Mouse (Mus musculus): Measurements from ENCODE around the gene Ptpn9. TPM values are rescaled to one million over a fixed set of nuclear protein-coding genes. Genes with fewer than 3 reads are reported as not detected.
"Not testable (repeated sequence)": the region's sequence is repeated elsewhere in the genome, so short reads cannot be mapped to it uniquely, and the experiment has no call there.

Gene Ptpn9
- polyA plus RNA-seq, 1 experiment from 2014 or later = 3.1 TPM

- no peak overlapping the region for H3K4me3 ChIP-seq (ENCODE audit: low read depth, low read length)
- no peak overlapping the region for H3K9ac ChIP-seq (ENCODE audit: low read depth, low read length)
- H3K27ac ChIP-seq (ENCODE audit: low read length) = no peak overlapping the region
- no peaks in the 10 kb centered on the region; the same call in 1 of the 2 replicates for H3K36me3 ChIP-seq (ENCODE audit: control insufficient read depth, insufficient read depth)
- 76% methylated on average over 3 of the region's 3 CpGs for WGBS (ENCODE audit: insufficient replicate concordance)
- ATAC-seq (ENCODE audit: low read depth) = no peak
- H3K9me3 ChIP-seq (replicated peaks; ENCODE audit: control insufficient read depth, low read length) = no peaks in the 10 kb centered on the region
- no peaks in the 10 kb centered on the region for H3K27me3 ChIP-seq (ENCODE audit: control insufficient read depth, insufficient read depth, low read depth, low read length)
- no peak overlapping the region for H3K4me2 ChIP-seq (ENCODE audit: low read depth, low read length)
- H3K4me1 ChIP-seq (ENCODE audit: control insufficient read depth, low read depth, low read length) = no peaks in the 10 kb centered on the region
These were observed 33.1 kb upstream of the Ptpn9 start for GRCm38 (mm10) chr9:56961591-56961990.

- Histone ChIP-seq H3K4me1 (ENCODE audit: control insufficient read depth, low read depth, low read length) (no peaks in the 10 kb centered on the region), H3K27ac (ENCODE audit: low read length) (no peak overlapping the region), H3K4me2 (ENCODE audit: low read depth, low read length) (no peak overlapping the region), H3K27me3 (ENCODE audit: control insufficient read depth, insufficient read depth, low read depth, low read length) (no peaks in the 10 kb centered on the region), H3K9me3 (replicated peaks; ENCODE audit: control insufficient read depth, low read length) (no peaks in the 10 kb centered on the region), H3K9ac (ENCODE audit: low read depth, low read length) (no peak overlapping the region), H3K4me3 (ENCODE audit: low read depth, low read length) (no peak overlapping the region), H3K36me3 (ENCODE audit: control insufficient read depth, insufficient read depth) (no peaks in the 10 kb centered on the region; the same call in 1 of the 2 replicates)
- WGBS (ENCODE audit: insufficient replicate concordance) = 18% methylated on average over 2 of the region's 2 CpGs
- no peak for ATAC-seq (ENCODE audit: low read depth)
These were observed 24.6 kb upstream of the Ptpn9 start for GRCm38 (mm10) chr9:56970158-56970557.

GRCm38 (mm10) chr9:56973960-56974524, 20.7 kb upstream of the Ptpn9 start:
- Histone ChIP-seq H3K27ac (ENCODE audit: low read length) (no peak overlapping the region), H3K27me3 (ENCODE audit: control insufficient read depth, insufficient read depth, low read depth, low read length) (no peaks in the 10 kb centered on the region), H3K4me3 (ENCODE audit: low read depth, low read length) (no peak overlapping the region), H3K36me3 (ENCODE audit: control insufficient read depth, insufficient read depth) (no peaks in the 10 kb centered on the region), H3K9me3 (replicated peaks; ENCODE audit: control insufficient read depth, low read length) (no peaks in the 10 kb centered on the region), H3K4me1 (ENCODE audit: control insufficient read depth, low read depth, low read length) (no peaks in the 10 kb centered on the region), H3K4me2 (ENCODE audit: low read depth, low read length) (no peak overlapping the region), H3K9ac (ENCODE audit: low read depth, low read length) (no peak overlapping the region)
- no peak for ATAC-seq (ENCODE audit: low read depth)
- 56% methylated on average over 8 of the region's 8 CpGs for WGBS (ENCODE audit: insufficient replicate concordance)

- 34% methylated on average over 3 of the region's 3 CpGs for WGBS (ENCODE audit: insufficient replicate concordance)
- no peaks in the 10 kb centered on the region for H3K27me3 ChIP-seq (ENCODE audit: control insufficient read depth, insufficient read depth, low read depth, low read length)
- ATAC-seq (ENCODE audit: low read depth) = no peak
These were observed 19.5 kb upstream of the Ptpn9 start for GRCm38 (mm10) chr9:56975199-56975598.

GRCm38 (mm10) chr9:56980186-56980585, 14.5 kb upstream of the Ptpn9 start:
- H3K36me3 ChIP-seq (ENCODE audit: control insufficient read depth, insufficient read depth) = no peaks in the 10 kb centered on the region
- H3K4me1 ChIP-seq (ENCODE audit: control insufficient read depth, low read depth, low read length) = no peaks in the 10 kb centered on the region
- no peak for ATAC-seq (ENCODE audit: low read depth)
- H3K9me3 ChIP-seq (replicated peaks; ENCODE audit: control insufficient read depth, low read length) = no peaks in the 10 kb centered on the region
- 83% methylated on average over 6 of the region's 6 CpGs for WGBS (ENCODE audit: insufficient replicate concordance)
- no peak overlapping the region for H3K9ac ChIP-seq (ENCODE audit: low read depth, low read length)
- no peaks in the 10 kb centered on the region for H3K27me3 ChIP-seq (ENCODE audit: control insufficient read depth, insufficient read depth, low read depth, low read length)
- H3K4me3 ChIP-seq (ENCODE audit: low read depth, low read length) = no peak overlapping the region
- no peak overlapping the region for H3K27ac ChIP-seq (ENCODE audit: low read length)
- H3K4me2 ChIP-seq (ENCODE audit: low read depth, low read length) = no peak overlapping the region

More at GRCm38 (mm10) chr9:56975199-56975598, 19.5 kb upstream of the Ptpn9 start:
- no peak overlapping the region for H3K27ac ChIP-seq (ENCODE audit: low read length)
- H3K36me3 ChIP-seq (ENCODE audit: control insufficient read depth, insufficient read depth) = no peaks in the 10 kb centered on the region
- no peak overlapping the region for H3K4me3 ChIP-seq (ENCODE audit: low read depth, low read length)
- no peaks in the 10 kb centered on the region for H3K9me3 ChIP-seq (replicated peaks; ENCODE audit: control insufficient read depth, low read length)
- H3K4me2 ChIP-seq (ENCODE audit: low read depth, low read length) = no peak overlapping the region
- H3K9ac ChIP-seq (ENCODE audit: low read depth, low read length) = no peak overlapping the region
- no peaks in the 10 kb centered on the region for H3K4me1 ChIP-seq (ENCODE audit: control insufficient read depth, low read depth, low read length)

- no peak overlapping the region for H3K27ac ChIP-seq (ENCODE audit: low read length)
- H3K9me3 ChIP-seq (replicated peaks; ENCODE audit: control insufficient read depth, low read length) = no peaks in the 10 kb centered on the region
- H3K4me1 ChIP-seq (ENCODE audit: control insufficient read depth, low read depth, low read length) = no peaks in the 10 kb centered on the region
- no peak overlapping the region for H3K4me3 ChIP-seq (ENCODE audit: low read depth, low read length)
- no peak for ATAC-seq (ENCODE audit: low read depth)
- H3K4me2 ChIP-seq (ENCODE audit: low read depth, low read length) = no peak overlapping the region
- H3K27me3 ChIP-seq (ENCODE audit: control insufficient read depth, insufficient read depth, low read depth, low read length) = no peaks in the 10 kb centered on the region
- no peak overlapping the region for H3K9ac ChIP-seq (ENCODE audit: low read depth, low read length)
- WGBS (ENCODE audit: insufficient replicate concordance) = 62% methylated on average over 1 of the region's 1 CpGs
- H3K36me3 ChIP-seq (ENCODE audit: control insufficient read depth, insufficient read depth) = no peaks in the 10 kb centered on the region
These were observed 13.2 kb upstream of the Ptpn9 start for GRCm38 (mm10) chr9:56981502-56981901.

- H3K4me2 ChIP-seq (ENCODE audit: low read depth, low read length) = peak overlapping the region; percentile 90
- peak overlapping the region; percentile 77 for H3K9ac ChIP-seq (ENCODE audit: low read depth, low read length)
- peak; percentile 75 for ATAC-seq (ENCODE audit: low read depth)
- H3K27ac ChIP-seq (ENCODE audit: low read length) = peak overlapping the region; percentile 83
- H3K9me3 ChIP-seq (replicated peaks; ENCODE audit: control insufficient read depth, low read length) = no peaks in the 10 kb centered on the region
- H3K36me3 ChIP-seq (ENCODE audit: control insufficient read depth, insufficient read depth) = no peaks in the 10 kb centered on the region
- WGBS (ENCODE audit: insufficient replicate concordance) = 0% methylated on average over 66 of the region's 80 CpGs
- H3K27me3 ChIP-seq (ENCODE audit: control insufficient read depth, insufficient read depth, low read depth, low read length) = peaks cover 18% of the 10 kb centered on the region
- H3K4me1 ChIP-seq (ENCODE audit: control insufficient read depth, low read depth, low read length) = peaks cover 8% of the 10 kb centered on the region
- H3K4me3 ChIP-seq (ENCODE audit: low read depth, low read length) = peak overlapping the region; percentile 76
These were observed 690 bp downstream of the Ptpn9 start for GRCm38 (mm10) chr9:56995198-56996027.

GRCm38 (mm10) chr9:56996028-56996346, 1.3 kb downstream of the Ptpn9 start:
- ATAC-seq (ENCODE audit: low read depth) = no peak
- H3K4me2 ChIP-seq (ENCODE audit: low read depth, low read length) = peak overlapping the region; percentile 90
- no peaks in the 10 kb centered on the region for H3K9me3 ChIP-seq (replicated peaks; ENCODE audit: control insufficient read depth, low read length)
- WGBS (ENCODE audit: insufficient replicate concordance) = 2% methylated on average over 5 of the region's 5 CpGs
- H3K4me3 ChIP-seq (ENCODE audit: low read depth, low read length) = peak overlapping the region; percentile 76
- peaks cover 8% of the 10 kb centered on the region for H3K4me1 ChIP-seq (ENCODE audit: control insufficient read depth, low read depth, low read length)
- H3K27me3 ChIP-seq (ENCODE audit: control insufficient read depth, insufficient read depth, low read depth, low read length) = peaks cover 18% of the 10 kb centered on the region
- H3K27ac ChIP-seq (ENCODE audit: low read length) = no peak overlapping the region
- no peaks in the 10 kb centered on the region for H3K36me3 ChIP-seq (ENCODE audit: control insufficient read depth, insufficient read depth)
- peak overlapping the region; percentile 77 for H3K9ac ChIP-seq (ENCODE audit: low read depth, low read length)

- 70% methylated on average over 1 of the region's 1 CpGs for WGBS (ENCODE audit: insufficient replicate concordance)
- H3K27me3 ChIP-seq (ENCODE audit: control insufficient read depth, insufficient read depth, low read depth, low read length) = peaks cover 18% of the 10 kb centered on the region
- not testable (repeated sequence) for ATAC-seq (ENCODE audit: low read depth)
These were observed 2.5 kb downstream of the Ptpn9 start for GRCm38 (mm10) chr9:56997206-56997605.

More at GRCm38 (mm10) chr9:56997206-56997605, 2.5 kb downstream of the Ptpn9 start:
- H3K36me3 ChIP-seq (ENCODE audit: control insufficient read depth, insufficient read depth); H3K9ac ChIP-seq (ENCODE audit: low read depth, low read length); H3K27ac ChIP-seq (ENCODE audit: low read length); H3K4me1 ChIP-seq (ENCODE audit: control insufficient read depth, low read depth, low read length); H3K4me3 ChIP-seq (ENCODE audit: low read depth, low read length); H3K9me3 ChIP-seq (replicated peaks; ENCODE audit: control insufficient read depth, low read length); H3K4me2 ChIP-seq (ENCODE audit: low read depth, low read length): not testable (repeated sequence)

Data from liver, embryonic 16.5 days (tissue).